Mouse (Mus musculus) E14TG2a.4 (cell line): ENCODE data around the gene Sgpp2.

Source experiments
- H3K27me3 ChIP-seq: 2 replicates; pipeline ENCODE4 v1.6.1; 2014; ENCODE audit warnings: low read length, control low read depth; ENCODE audit not compliant: insufficient read depth
- H3K36me3 ChIP-seq: 2 replicates; pipeline ENCODE4 v1.6.1; 2014; ENCODE audit warnings: low read length, control low read depth; ENCODE audit not compliant: insufficient read depth
- H3K4me1 ChIP-seq: replicated peaks from 2 replicates; pipeline ENCODE4 v1.6.1; 2014; ENCODE audit warnings: low read depth, low read length, control low read depth
- H3K4me3 ChIP-seq: replicated peaks from 2 replicates; pipeline ENCODE4 v1.5.1; 2014; ENCODE audit warnings: mild to moderate bottlenecking, low read length
- H3K9me3 ChIP-seq: 2 replicates; pipeline ENCODE4 v1.6.1; 2014; ENCODE audit warnings: low read length, control low read depth
- CTCF ChIP-seq: conservative IDR thresholded peaks from 2 replicates; pipeline ENCODE4 v1.5.1; 2014; ENCODE audit warnings: low read length
- NANOG ChIP-seq: IDR thresholded peaks from 2 replicates; pipeline ENCODE4 v1.6.1; 2014; ENCODE audit warnings: borderline replicate concordance, low read length, mixed read lengths
- POU5F1 ChIP-seq: IDR thresholded peaks from 2 replicates; pipeline ENCODE4 v1.6.1; 2014; ENCODE audit warnings: low read length, borderline replicate concordance

Sgpp2 gene

DNA sequence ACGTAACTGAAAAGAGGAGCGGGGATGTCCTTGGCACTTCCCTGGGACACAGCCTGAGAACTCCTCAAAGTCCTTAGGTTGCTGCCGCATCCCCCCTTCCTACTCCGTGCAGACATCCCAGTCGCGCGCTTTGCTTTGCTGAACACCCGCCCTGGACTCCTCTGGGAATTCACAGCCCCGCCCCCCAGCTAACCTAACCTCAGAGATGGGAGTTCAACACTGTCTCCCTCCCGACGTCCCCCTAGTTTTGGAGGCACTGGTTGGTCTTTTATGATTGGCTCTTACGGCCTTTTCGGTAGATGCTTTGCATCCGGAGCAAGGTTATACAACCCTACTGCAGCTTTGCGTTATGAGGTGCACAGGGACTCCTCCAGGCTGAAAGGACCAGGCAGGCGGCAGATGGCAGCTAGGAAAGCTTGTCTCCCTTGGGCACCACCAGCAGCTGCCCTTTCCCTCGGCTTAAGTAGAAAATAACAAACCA, 756 bp downstream of the Sgpp2 start:
- TF ChIP-seq POU5F1, result no peak
- no peak for TF ChIP-seq CTCF
- TF ChIP-seq NANOG, result no peak
- H3K27me3 ChIP-seq, result peaks cover 72% of the 10 kb centered on the region
- H3K4me3 ChIP-seq, result peak overlapping the region; percentile 81
- H3K4me1 ChIP-seq, result peaks cover 33% of the 10 kb centered on the region
- no peaks in the 10 kb centered on the region for H3K36me3 ChIP-seq
- H3K9me3 ChIP-seq, result no peaks in the 10 kb centered on the region

DNA sequence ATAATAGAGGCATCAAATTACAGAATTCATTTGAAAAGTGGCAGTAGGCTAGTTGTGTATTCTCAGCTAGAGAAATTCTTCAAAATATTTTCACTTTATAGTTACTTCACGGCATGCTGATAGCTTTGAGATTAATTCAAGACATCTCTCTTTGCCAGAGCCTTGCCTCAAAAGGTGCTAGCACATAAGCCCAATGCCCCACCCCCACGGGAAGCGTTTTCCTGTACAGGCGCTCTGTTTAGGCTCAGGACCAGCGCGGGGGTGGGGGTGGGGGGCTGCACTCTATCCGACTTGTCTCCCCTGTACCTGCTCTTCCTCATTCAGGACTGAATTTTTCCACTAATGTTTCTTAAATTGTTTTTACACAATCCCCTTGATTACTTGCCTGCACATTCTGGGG, 1.3 kb downstream of the Sgpp2 start:
- peaks cover 33% of the 10 kb centered on the region for H3K4me1 ChIP-seq
- H3K36me3 ChIP-seq, result no peaks in the 10 kb centered on the region
- H3K4me3 ChIP-seq, result no peak overlapping the region; the same call in 1 of the 2 replicates
- no peaks in the 10 kb centered on the region for H3K9me3 ChIP-seq
- TF ChIP-seq NANOG (no peak), POU5F1 (no peak)
- peaks cover 70% of the 10 kb centered on the region for H3K27me3 ChIP-seq

DNA sequence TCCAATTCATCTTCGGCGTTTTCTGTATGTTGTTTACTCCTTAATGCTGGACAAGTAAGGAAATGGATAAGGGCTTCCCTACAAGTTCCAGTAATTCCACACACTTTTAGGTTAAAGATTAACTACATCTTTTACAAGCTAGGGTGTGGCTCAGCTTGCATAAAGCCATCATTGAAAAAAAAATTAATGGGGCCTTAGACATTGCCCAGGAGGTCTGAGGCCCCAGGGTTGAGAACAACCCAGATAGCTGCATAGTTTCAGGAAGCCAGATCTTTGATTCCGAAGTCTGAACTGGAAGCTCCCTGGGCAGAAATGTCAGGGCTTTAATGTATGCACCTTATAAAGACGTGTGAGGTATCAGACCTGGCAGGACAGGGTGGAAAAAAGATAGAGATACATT, 2.8 kb downstream of the Sgpp2 start:
- H3K36me3 ChIP-seq, result no peaks in the 10 kb centered on the region
- H3K4me1 ChIP-seq, result peaks cover 26% of the 10 kb centered on the region
- H3K27me3 ChIP-seq, result peaks cover 61% of the 10 kb centered on the region
- TF ChIP-seq NANOG (no peak), POU5F1 (no peak), CTCF (no peak)
- no peak overlapping the region for H3K4me3 ChIP-seq
- H3K9me3 ChIP-seq, result no peaks in the 10 kb centered on the region

DNA sequence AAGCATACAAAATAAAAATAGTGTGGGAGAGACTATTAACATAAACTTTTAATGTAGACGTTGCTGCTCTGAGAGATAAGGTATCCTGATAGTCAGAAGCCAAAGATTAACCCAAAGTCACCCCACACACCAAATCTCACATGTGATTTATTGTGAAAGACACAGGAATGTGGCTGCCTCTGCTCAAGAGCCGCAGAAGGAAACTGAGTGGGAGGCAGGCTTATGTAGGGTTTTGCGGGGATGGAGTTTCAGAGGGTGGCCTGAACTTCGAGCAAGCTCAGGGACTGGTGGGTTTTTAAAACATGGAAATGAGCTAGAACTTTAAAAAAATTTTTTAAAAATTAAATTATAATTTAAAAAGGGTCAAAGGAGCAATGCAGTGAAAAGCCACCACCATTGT, 3.8 kb downstream of the Sgpp2 start:
- Histone ChIP-seq H3K36me3 (no peaks in the 10 kb centered on the region), H3K4me1 (peaks cover 22% of the 10 kb centered on the region), H3K27me3 (peaks cover 62% of the 10 kb centered on the region), H3K9me3 (no peaks in the 10 kb centered on the region), H3K4me3 (no peak overlapping the region)
- TF ChIP-seq NANOG (no peak), CTCF (no peak), POU5F1 (no peak)

DNA sequence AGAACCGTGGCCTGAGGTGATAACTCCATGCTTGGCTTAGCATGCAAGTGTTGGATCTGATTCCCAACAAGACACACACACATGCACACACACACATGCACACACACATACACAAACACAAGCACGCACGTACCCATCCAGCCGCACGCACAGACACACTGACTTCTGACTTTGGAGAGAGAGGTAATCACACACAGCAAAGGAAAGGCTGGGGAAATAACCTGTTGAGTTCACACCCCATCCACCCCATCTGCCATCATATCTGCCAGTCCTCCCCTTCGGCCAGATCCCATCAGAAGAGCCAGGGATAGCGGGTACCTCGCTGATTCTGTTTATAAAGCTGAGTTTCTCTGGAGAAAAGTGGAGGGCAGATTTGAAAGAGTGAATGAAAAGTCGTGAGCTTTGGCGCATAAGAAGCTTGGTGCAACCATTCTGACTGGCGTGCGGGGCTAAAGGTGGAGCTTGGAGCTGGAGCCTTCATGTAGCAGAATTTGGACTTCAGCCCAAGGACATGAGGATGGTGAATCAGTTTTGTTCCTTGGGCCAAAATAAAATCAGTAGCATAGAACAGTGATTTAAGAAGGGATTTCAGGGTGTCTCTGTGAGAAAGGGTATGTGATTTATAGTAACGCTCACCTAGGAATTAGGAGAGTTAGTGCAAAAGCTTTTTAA, 8.1 kb downstream of the Sgpp2 start:
- TF ChIP-seq POU5F1 (no peak), NANOG (no peak)
- peaks cover 28% of the 10 kb centered on the region for H3K27me3 ChIP-seq
- H3K36me3 ChIP-seq, result no peaks in the 10 kb centered on the region
- no peak overlapping the region for H3K4me3 ChIP-seq
- H3K9me3 ChIP-seq, result no peaks in the 10 kb centered on the region
- H3K4me1 ChIP-seq, result no peaks in the 10 kb centered on the region

DNA sequence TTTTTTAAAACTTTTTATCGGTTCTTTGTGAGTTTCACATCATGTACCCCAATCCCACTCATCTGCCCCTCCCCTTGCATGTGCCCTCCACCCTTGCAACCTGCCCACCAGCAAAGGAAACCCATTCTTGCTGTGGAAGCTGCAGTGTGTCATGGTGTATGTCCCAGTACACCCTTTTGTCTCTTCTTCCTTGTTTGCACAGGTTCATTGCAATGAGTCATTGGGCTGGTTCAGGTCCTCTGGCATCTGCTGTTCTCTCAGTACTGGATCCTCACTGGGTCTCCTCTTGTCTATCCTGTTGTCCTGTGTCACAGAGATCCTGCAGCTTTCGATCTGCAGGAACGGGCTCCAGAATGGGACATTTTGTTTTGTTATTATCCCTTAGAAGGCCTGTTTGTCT, 10.1 kb downstream of the Sgpp2 start:
- TF ChIP-seq NANOG (no peak), CTCF (no peak), POU5F1 (no peak)
- Histone ChIP-seq H3K9me3 (no peaks in the 10 kb centered on the region), H3K4me1 (no peaks in the 10 kb centered on the region), H3K4me3 (no peak overlapping the region), H3K36me3 (no peaks in the 10 kb centered on the region), H3K27me3 (peaks cover 17% of the 10 kb centered on the region)

DNA sequence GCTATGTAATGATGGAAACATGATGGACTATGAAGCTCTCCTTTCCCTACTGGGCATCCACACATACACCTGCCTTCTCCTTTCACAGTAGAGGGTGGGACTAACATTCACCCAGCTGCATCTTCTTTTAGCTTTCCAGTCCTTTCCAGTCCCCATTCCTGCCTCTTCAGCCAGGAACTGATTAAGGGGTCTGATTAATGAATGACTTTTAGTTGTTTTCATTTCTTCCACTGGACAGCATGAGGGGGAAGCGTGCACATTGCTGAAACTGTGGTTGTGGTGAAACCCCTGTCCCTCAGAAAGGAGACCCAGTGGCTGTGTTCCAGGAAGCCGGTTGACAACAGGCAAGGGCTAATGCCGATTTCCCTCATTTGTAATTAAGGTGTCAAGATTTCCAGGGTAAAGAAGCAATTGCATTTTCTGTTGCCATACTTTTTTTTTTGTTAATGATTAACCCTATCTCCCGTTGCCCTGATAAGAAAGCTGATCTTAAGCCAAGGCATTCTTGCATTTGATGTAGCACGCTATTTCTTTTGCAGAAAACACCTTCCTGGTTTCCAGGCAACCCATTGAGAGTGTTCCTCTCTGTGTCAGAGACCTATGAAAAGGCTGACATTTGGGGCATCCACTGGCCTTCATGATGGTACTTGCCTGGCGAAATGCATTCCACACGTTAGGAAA, 12.1 kb downstream of the Sgpp2 start:
- no peaks in the 10 kb centered on the region for H3K36me3 ChIP-seq
- no peaks in the 10 kb centered on the region for H3K9me3 ChIP-seq
- no peak for TF ChIP-seq NANOG
- no peak for TF ChIP-seq CTCF
- TF ChIP-seq POU5F1, result no peak
- H3K4me3 ChIP-seq, result no peak overlapping the region
- no peaks in the 10 kb centered on the region for H3K4me1 ChIP-seq
- peaks cover 17% of the 10 kb centered on the region for H3K27me3 ChIP-seq

DNA sequence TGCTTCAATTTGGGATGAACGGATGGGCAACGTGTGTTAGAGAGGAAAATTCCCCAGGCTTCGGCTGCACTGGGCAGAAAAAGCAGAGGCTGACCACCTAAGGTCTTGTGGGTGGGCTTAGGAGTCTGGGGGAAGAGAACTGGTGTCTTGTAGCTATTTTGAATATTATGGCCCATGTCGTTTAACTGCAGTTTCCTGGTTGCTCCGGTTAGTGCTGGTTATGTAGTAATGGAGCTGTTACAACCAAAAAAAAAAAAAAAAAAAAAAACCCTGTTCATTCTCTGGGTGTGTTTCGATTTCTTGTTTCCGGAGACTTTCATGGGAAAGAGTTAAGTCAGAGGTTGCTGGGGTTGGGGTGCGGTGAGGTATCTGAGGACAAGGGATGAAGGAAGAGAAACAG, 12.7 kb downstream of the Sgpp2 start:
- Histone ChIP-seq H3K4me3 (no peak overlapping the region), H3K9me3 (no peaks in the 10 kb centered on the region), H3K27me3 (peaks cover 17% of the 10 kb centered on the region), H3K36me3 (no peaks in the 10 kb centered on the region), H3K4me1 (no peaks in the 10 kb centered on the region)
- TF ChIP-seq CTCF (no peak), POU5F1 (no peak), NANOG (no peak)
